Mouse (Mus musculus) brain, adult 2 months (tissue): ENCODE measurements at regions not wholly inside any gene's neighbourhood (a gene's known extent, or its start where the extent isn't known, plus 50 kb on each side); places are given as distances from the start of the nearest gene placed in this dataset.
"Not testable (repeated sequence)": the region's sequence is repeated elsewhere in the genome, so short reads cannot be mapped to it uniquely, and the experiment has no call there.

Experiments used
- DNase-seq: peaks from one replicate; pipeline ENCODE4 v3.0.0; 2011; ENCODE audit warnings: low read depth, low spot score

GRCm38 (mm10) chr12:64788761-64789160, 128.9 kb upstream of the Gm527 start:
- DNase-seq: peak; percentile 16

- DNase-seq: not testable (repeated sequence)
Measured at GRCm38 (mm10) chr12:64808492-64808891, 109.2 kb upstream of the Gm527 start.

DNA sequence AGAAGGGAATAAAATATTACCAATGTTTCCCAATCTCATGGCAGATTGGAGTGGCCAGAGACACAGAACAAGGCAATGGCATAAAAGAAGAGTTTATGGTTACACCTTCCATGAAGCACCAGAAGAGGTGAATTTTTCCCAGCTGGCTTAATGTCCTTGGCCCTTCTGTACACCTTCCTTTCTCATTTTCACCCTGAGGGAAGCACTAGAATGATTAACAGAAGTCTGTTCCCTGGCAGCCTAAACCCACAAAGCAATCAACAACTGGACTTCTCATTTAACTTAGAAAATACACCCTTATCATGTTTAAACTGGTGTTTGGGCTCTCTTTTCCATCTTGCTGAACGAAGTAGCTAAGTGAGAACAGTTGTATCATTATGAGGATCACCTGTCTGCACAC, 107.6 kb upstream of the Gm527 start:
- DNase-seq: no peak

GRCm38 (mm10) chr12:64815871-64816270, 101.8 kb upstream of the Gm527 start:
- DNase-seq: no peak

DNA sequence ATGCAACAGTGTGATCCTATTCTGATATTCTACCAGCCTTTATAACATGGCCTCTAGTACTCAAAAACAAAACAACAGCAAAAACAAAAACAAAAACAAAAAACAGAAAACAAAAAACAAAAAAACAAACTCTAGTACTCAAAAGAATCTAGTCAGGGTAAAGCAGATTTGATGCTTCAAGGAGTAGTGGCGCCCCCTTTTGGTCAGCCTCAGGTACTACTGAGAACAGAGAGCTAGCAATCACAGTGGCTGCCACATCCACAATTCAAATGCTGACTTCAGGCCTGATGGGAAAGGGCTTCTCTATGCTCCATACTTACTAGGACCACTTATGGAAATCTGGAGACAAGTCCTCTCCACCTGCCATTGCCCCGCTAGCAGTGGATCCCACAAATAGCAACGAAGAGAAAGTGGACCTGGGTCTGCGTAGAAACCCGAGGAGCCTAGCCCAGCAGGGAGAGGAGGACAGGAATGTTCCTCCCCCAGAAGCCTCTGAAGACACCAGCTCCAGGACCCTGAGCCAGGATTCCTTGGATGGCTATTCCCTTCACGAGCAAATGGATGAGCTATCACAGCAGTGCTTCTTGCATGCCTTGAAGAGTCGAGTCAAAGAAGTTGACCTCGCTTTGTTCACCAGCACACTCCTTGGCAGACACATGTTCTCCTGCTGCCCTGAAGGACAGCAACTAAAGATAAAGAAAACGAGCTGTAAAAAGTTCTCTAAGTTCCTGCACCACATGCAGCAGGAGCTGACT, 100.5 kb upstream of the Gm527 start:
- DNase-seq: peak; percentile 34

GRCm38 (mm10) chr12:64820722-64821121, 97.0 kb upstream of the Gm527 start:
- no peak for DNase-seq

GRCm38 (mm10) chr12:64829662-64830249, 88.0 kb upstream of the Gm527 start:
- peak; percentile 71 for DNase-seq

- DNase-seq: no peak
Measured at GRCm38 (mm10) chr12:64832313-64833151, 85.2 kb upstream of the Gm527 start.

DNA sequence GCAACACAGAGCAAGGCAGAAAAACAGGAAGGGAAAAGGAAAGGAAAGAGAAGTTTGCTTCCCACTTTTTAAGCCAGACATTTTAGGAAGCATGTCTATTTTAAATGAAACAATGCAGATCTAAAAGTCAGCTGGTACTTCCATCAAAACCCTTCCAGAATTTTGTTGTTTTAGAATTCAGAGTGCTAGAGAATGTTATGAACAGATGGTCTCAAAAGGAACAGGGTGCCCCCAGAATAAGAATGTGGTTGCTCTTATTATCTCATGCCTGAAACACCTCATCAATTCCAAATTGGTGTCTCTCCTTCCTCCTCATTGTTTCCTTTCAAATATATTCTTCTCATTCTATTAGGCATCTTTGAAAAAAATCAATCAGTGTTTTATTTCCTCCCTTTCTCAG, 60.0 kb upstream of the Gm527 start:
- peak; percentile 29 for DNase-seq
